ENCODE assay signal across 28 mouse cellular contexts in genomic region chr10:70174494-70175190, GRCm38 (mm10). TPM values are rescaled to one million over a fixed set of nuclear protein-coding genes. Genes with fewer than 3 reads are reported as not detected.
DNase-seq lines count a peak whose midpoint lies in the region; ATAC-seq and TF ChIP-seq lines count a peak whose summit lies in the region.
"Had no signal": no experiment of that assay in that cellular context is flagged by ENCODE, and none has a peak within 500 bp of the region (broad histone marks: within the 10 kb centered on the region; RNA-seq: fewer than 3 reads in every experiment).

No protein-coding gene starts in this region.

- H3K4me1 ChIP-seq in kidney, adult 2 months (ENCODE audit: control insufficient read depth, insufficient read depth, low read length) = no peaks in the 10 kb centered on the region
- peaks cover 26% of the 10 kb centered on the region for H3K4me1 ChIP-seq in kidney, embryonic 15.5 days
- H3K4me1 ChIP-seq in neural tube, embryonic 13.5 days (replicated peaks) = no peaks in the 10 kb centered on the region
- 0 out of 2 replicates have a peak, but pooled peaks cover 2% of the 10 kb centered on the region for H3K4me1 ChIP-seq in neural tube, embryonic 15.5 days
- H3K4me1 ChIP-seq: forebrain, embryonic 12.5 days; forebrain, embryonic 15.5 days had no signal

- 0 out of 2 replicates have a peak overlapping the region, but pooled peaks have one; percentile 5 for H3K27ac ChIP-seq in gastrocnemius, adult 2 months
- 0 out of 2 replicates have a peak overlapping the region, but pooled peaks have one; percentile 10 for H3K27ac ChIP-seq in kidney, adult 2 months (ENCODE audit: insufficient read depth, low read depth, low read length)
- peak overlapping the region; percentile 14; the same call in 1 of the 2 replicates for H3K27ac ChIP-seq in kidney, embryonic 15.5 days
- no peak overlapping the region; the same call in 1 of the 2 replicates for H3K27ac ChIP-seq in neural tube, embryonic 13.5 days (replicated peaks)
- H3K27ac ChIP-seq in neural tube, embryonic 15.5 days (replicated peaks) = no peak overlapping the region
- H3K27ac ChIP-seq: embryonic facial prominence, embryonic 12.5 days; forebrain, embryonic 12.5 days; forebrain, embryonic 15.5 days; hindbrain, embryonic 14.5 days; hindbrain, postnatal 0 days had no signal

- H3K4me2 ChIP-seq in kidney, embryonic 15.5 days = no peak overlapping the region
- H3K4me2 ChIP-seq in neural tube, embryonic 13.5 days = no peak overlapping the region
- H3K4me2 ChIP-seq in neural tube, embryonic 15.5 days = no peak overlapping the region
- H3K4me2 ChIP-seq: embryonic facial prominence, embryonic 12.5 days; forebrain, embryonic 12.5 days; forebrain, embryonic 15.5 days; heart, embryonic 11.5 days; hindbrain, embryonic 14.5 days had no signal

- WGBS in kidney, adult 2 months = 62% methylated on average over 16 of the region's 16 CpGs
- 70% methylated on average over 16 of the region's 16 CpGs for WGBS in kidney, embryonic 15.5 days
- WGBS in neural tube, embryonic 13.5 days = 81% methylated on average over 16 of the region's 16 CpGs
- 79% methylated on average over 14 of the region's 16 CpGs for WGBS in neural tube, embryonic 15.5 days

- H3K9me3 ChIP-seq in kidney, embryonic 15.5 days (replicated peaks) = no peaks in the 10 kb centered on the region
- H3K9me3 ChIP-seq in neural tube, embryonic 13.5 days = no peaks in the 10 kb centered on the region
- H3K9me3 ChIP-seq in neural tube, embryonic 15.5 days (replicated peaks) = no peaks in the 10 kb centered on the region
- H3K9me3 ChIP-seq: embryonic facial prominence, embryonic 12.5 days; forebrain, embryonic 12.5 days; forebrain, embryonic 15.5 days; G1E had no signal

- peak; percentile 68; the same call in 1 of the 2 replicates for ATAC-seq in kidney, embryonic 15.5 days (replicated peaks; ENCODE audit: low FRiP score)
- ATAC-seq in neural tube, embryonic 13.5 days (ENCODE audit: low read depth) = 0 out of 2 replicates have a peak, but pooled peaks have one; percentile 16
- ATAC-seq in neural tube, embryonic 15.5 days (ENCODE audit: low FRiP score) = no peak
- ATAC-seq: forebrain, embryonic 15.5 days; hindbrain, postnatal 0 days; Patski had no signal

- no peak overlapping the region for H3K4me3 ChIP-seq in gastrocnemius, adult 2 months
- H3K4me3 ChIP-seq in kidney, adult 2 months (ENCODE audit: insufficient read depth, low read depth, low read length) = peak overlapping the region; percentile 43
- H3K4me3 ChIP-seq in kidney, embryonic 15.5 days (replicated peaks) = no peak overlapping the region
- no peak overlapping the region for H3K4me3 ChIP-seq in neural tube, embryonic 13.5 days
- no peak overlapping the region for H3K4me3 ChIP-seq in neural tube, embryonic 15.5 days (replicated peaks)
- H3K4me3 ChIP-seq: embryonic facial prominence, embryonic 12.5 days; erythroblast, embryonic 14.5 days; forebrain, embryonic 12.5 days; forebrain, embryonic 15.5 days had no signal

- DNase-seq in gastrocnemius, adult 2 months = no peak
- DNase-seq in gastrocnemius, postnatal 25 days = no peak
- DNase-seq in kidney, adult 2 months = peak; percentile 77
- no peak for DNase-seq in kidney, postnatal 25 days
- DNase-seq in kidney, postnatal 14 days = no peak
- DNase-seq: adrenal gland, postnatal 10 days; adrenal gland, postnatal 36 days; B cell, adult 2 months; cerebellum, adult 18-20 months; cerebellum, adult 9-10 months; cerebellum, postnatal 14 days; gastrocnemius, postnatal 10 days; heart, adult 11 months had no signal

- no peak for TF ChIP-seq POLR2A in kidney, adult 2 months (IDR thresholded peaks at IDR 0.05; ENCODE audit: low read depth, low read length)

- no peak overlapping the region for H3K9ac ChIP-seq in kidney, embryonic 15.5 days
- no peak overlapping the region for H3K9ac ChIP-seq in neural tube, embryonic 13.5 days
- no peak overlapping the region for H3K9ac ChIP-seq in neural tube, embryonic 15.5 days (replicated peaks)
- H3K9ac ChIP-seq: embryonic facial prominence, embryonic 12.5 days; forebrain, embryonic 12.5 days; forebrain, embryonic 15.5 days; hindbrain, embryonic 14.5 days had no signal

- intact Hi-C loops in gastrocnemius, adult 2 months (cut with DNase I) = no loop called here

- peaks cover 3% of the 10 kb centered on the region; the same call in 1 of the 2 replicates for H3K36me3 ChIP-seq in kidney, adult 2 months (ENCODE audit: control insufficient read depth, insufficient read depth, low read length)
- H3K36me3 ChIP-seq in kidney, embryonic 15.5 days = peaks cover 77% of the 10 kb centered on the region
- peaks cover 62% of the 10 kb centered on the region for H3K36me3 ChIP-seq in neural tube, embryonic 13.5 days
- peaks cover 28% of the 10 kb centered on the region for H3K36me3 ChIP-seq in neural tube, embryonic 15.5 days

- no peak for TF ChIP-seq CTCF in gastrocnemius, adult 2 months (IDR thresholded peaks at IDR 0.05)
- TF ChIP-seq CTCF in kidney, adult 2 months (conservative IDR thresholded peaks at IDR 0.05; ENCODE audit: insufficient read depth, insufficient read length, low read depth, low read length) = no peak

- no peaks in the 10 kb centered on the region for H3K27me3 ChIP-seq in kidney, adult 2 months (replicated peaks; ENCODE audit: control insufficient read depth, insufficient read depth, low read length)
- H3K27me3 ChIP-seq in kidney, embryonic 15.5 days = no peaks in the 10 kb centered on the region
- no peaks in the 10 kb centered on the region for H3K27me3 ChIP-seq in neural tube, embryonic 13.5 days
- H3K27me3 ChIP-seq in neural tube, embryonic 15.5 days (replicated peaks) = no peaks in the 10 kb centered on the region
- H3K27me3 ChIP-seq: CH12.LX; embryonic facial prominence, embryonic 12.5 days; forebrain, embryonic 12.5 days; forebrain, embryonic 15.5 days; Patski had no signal

RNA-seq across cellular contexts. Expression of gene Mrln, which starts 29.8 kb away (rescaled TPM):
- 100 to 1,000 TPM; 201 to 276 TPM for total RNA-seq in gastrocnemius, adult 2 months (2021)
- 100 to 1,000 TPM; 128 to 177 TPM for total RNA-seq in gastrocnemius, postnatal 25 days (2021)
- polyA plus RNA-seq in kidney, adult 2 months (2012; rRNA removed) = 1.0 and 2.5 TPM in 2 replicates
- 7.2 and 8.0 TPM in 2 replicates for polyA plus RNA-seq in kidney, embryonic 15.5 days (2015; fragmentation: Nextera tagmentation; extraction: Ambion mirVana)
- 1.7 and 3.5 TPM in 2 replicates for polyA plus RNA-seq in neural tube, embryonic 13.5 days (2015; fragmentation: Nextera tagmentation; extraction: Ambion mirVana)
- polyA plus RNA-seq in neural tube, embryonic 15.5 days (2015; fragmentation: Nextera tagmentation; extraction: Ambion mirVana) = 2.0 and 4.4 TPM in 2 replicates
- total RNA-seq: adrenal gland, postnatal 36 days; CH12.LX; hematopoietic stem cell, adult 5-6 weeks had no signal
- polyA plus RNA-seq: erythroblast, embryonic 14.5 days; G1E; heart, postnatal 0 days; Patski had no signal

Comparison
In these comparisons a context has a peak if more than half of its experiments do, and no peak if none do; other contexts are left out.
1. H3K27ac ChIP-seq: peak in gastrocnemius, adult 2 months (single experiment), kidney, adult 2 months (single experiment) and kidney, embryonic 15.5 days (single experiment); none in neural tube, embryonic 13.5 days (single experiment) and neural tube, embryonic 15.5 days (single experiment).